Mouse (Mus musculus): ENCODE measurements around the gene Brd7.

The Brd7 gene

GRCm38 (mm10) chr8:88283243-88284115, 78.5 kb downstream of the Brd7 start:
- DNase-seq (ENCODE audit: low spot score in 2 of 2), result no peak

GRCm38 (mm10) chr8:88282684-88283083, 79.3 kb downstream of the Brd7 start:
- DNase-seq (ENCODE audit: low spot score in 2 of 2), result peak in 1 of 2 experiments; percentile 73
